Mouse (Mus musculus) monocyte, adult 2 months (primary cell): ENCODE measurements at regions not wholly inside any gene's neighbourhood (a gene's known extent, or its start where the extent isn't known, plus 50 kb on each side); places are given as distances from the start of the nearest gene placed in this dataset.
"Not testable (repeated sequence)": the region's sequence is repeated elsewhere in the genome, so short reads cannot be mapped to it uniquely, and the experiment has no call there.

Experiments used
- DNase-seq, 2 experiments: peaks; one replicate each; pipeline ENCODE4 v3.0.0; 2022; ENCODE audit warnings: low spot score in 2 of 2, low read depth in 1 of 2

DNA sequence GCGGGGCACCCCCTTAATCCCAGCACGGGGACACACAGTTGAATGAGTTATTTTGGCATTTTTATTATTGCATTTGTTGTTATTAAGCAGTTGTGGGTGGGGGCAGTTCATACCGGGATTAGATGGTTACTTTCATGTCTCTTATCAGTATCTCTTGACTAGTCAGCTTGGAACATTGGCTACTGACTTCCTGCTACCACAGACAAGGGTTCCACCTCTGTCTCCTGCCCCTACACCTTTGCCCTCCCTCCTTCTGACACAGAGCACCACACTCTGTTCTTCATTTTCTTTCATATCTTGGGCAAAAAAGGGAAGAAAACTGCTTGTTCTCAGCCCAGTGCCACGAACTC, 99.1 kb upstream of the Cpsf6 start:
- no peak for DNase-seq

DNA sequence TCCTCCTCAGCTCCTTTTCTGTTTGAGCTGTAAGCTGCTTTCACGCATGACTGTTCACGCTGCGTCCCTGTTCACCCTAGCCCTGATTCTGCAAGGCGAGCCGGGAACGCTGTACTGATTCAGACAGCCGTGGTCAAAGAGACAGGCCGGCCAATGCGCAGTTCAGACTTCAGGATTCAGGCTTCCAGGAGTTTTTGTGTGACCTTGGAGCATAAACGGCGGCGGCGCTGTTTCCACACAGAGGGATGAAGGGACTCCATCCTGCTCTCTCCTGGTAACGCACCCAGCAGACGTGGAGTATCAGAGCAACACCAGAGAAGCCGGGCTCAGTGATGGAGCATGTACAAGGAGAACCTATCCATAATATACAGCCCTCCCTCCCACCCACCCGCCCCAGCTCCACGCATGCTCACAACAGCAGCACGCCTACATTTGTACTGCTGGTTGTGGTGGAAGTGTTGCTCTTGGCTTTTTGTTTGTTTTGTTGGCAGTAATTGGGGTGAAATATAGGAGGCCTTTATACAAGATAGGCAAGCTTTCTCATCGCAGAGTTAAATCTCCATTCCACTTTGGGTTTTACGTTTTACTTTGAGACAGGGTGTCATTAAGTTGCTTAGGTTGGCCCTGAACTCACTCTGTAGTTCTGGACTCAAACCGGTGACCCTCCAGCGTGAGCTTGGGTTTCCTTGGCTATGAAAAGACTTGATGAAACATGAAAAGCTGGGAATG, 98.6 kb upstream of the Cpsf6 start:
- DNase-seq: no peak

DNA sequence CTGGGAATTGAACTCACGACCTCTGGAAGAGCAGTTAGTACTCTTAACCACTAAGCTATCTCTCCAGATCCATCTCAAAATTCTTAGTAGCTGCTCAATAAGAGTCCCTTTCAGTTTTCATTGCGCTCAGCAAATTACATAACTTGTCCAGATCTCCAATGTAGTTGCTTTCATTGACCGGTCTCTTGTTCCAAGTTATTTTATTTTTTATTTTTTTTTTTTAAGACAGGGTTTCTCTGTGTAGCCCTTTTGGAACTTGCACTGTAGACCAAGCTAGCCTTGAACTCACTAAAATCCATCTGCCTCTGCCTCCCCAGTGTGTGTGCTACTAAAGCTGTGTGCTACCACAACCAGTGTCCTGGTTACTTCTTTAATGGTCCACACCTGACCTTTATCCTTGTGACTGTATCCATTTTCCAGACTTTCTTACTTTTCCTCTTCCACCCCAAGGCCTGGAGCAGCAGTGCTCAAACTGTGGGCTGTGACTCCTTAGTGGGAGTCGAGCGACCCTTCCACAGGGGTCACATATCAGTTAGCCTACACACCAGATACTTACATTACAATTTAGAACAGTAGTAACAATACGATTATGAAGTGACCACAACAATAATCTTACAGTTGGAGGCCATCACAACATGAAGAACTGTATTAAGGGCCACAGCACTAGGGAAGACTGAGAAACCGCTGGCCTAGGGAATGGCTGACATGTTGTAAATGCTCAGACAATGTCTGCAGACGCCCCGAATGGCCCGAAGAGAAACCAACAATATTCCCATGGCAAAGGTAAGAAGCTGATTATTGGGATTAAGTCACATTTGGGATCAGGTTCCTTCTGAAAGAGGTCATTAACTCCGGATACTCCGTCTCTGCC, 97.8 kb upstream of the Cpsf6 start:
- no peak for DNase-seq

DNA sequence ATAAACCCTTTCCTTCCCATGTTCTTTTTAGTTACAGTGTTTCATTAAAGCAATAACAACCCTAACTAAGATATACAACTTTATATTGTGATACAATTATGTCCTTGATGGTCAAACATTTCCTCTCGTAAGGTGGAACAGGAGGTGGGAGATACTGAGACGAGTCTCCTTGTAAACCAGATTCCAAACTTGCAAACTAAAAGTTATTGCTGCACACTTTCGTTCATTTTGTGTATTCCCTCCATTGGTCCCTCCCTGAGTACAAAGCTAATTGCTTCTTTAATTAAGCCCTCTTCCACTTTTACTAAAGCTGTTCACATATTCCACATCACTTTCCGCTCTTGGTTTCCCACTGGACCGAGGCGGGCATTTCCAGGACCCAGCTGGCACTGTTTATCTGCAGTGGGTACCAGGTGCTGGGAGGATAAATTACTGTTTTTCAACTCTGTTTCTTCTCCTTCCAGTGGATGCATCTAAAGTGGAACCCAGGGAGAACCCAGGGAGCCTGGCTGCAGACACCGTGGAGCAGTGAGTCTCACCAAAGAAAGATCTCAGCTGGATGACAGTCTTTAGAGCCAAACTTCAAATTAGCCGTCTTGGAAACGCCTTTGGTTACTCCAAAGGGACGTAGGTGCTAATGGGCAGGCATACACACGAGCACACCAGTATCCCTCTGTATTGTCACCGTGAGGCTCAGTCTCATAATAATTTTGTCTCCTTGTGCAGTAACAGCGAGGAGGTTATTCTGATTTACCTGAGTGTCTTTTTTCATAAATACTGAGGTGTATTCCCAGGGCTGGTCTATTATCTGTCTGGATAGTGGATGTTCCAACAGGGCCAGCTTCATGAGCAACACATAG, 95.5 kb upstream of the Cpsf6 start:
- no peak for DNase-seq

DNA sequence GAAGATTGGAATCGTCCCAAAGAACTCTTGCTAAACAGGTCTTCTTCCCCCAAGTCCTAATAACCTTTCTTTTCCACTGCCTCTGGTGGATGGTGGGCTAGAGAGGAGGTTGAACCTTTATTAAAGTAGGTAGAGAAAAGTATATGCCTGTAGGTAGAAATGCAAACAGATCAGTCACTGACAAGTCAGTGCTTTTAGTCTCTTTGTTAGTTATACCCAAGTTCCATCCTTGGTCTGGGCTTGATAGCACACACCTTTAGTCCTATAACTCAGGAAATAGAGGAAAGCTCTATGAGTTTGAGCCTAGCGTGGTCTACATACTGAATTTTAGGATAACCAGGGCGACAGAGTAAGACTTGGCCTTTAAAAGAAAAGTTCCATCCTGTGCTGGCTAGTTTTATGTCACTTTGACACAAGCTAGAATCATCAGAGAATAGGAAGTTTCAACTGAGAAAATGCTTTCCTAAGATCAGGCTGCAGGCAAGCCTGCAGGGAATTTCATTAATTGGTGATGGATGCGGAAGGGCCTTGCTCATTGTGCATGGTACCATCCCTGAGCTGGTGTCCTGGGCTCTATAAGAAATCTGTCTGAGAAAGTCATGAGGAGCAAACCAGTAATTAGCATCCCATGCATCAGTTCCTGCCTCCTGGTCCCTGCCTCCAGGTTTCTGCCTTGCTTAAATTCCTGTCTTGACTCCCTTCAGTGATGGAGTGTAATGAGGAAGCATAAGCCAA, 94.7 kb upstream of the Cpsf6 start:
- DNase-seq: no peak

DNA sequence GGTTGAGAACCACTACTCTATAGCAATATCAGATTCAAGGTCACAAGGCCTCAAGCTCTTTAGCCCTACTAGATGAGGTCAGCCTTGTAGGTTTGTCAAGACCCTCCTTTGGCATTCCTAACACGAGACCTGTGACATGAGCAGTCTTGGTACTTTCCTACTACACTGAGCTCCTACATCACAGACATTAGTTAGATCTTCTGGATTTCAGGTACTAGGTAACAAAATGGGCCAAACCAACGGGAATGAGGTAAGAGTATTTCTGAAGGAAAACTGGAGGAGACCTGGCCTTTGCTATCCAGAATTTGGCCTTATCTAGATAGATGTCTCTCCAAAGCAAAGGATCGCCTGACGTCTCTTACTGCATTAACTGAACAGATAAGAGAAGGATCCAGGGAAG, 93.7 kb upstream of the Cpsf6 start:
- no peak for DNase-seq

DNA sequence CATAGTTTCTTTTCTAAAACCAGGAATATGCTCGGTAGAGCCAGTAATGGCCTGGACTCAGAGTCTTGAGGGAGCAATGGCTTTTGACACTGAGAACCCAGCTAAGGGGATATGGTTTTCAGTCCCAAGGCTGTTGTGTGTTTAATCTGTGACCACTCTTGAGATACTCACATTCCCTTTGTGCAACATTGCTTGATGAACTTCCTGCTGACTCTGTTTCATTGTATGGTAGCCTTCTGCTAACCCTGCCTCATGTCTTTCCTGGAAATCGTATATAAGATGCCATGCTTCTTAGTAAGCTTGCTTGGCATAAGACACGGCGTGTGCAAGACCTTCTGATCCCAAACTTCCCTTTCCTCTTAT, 92.7 kb upstream of the Cpsf6 start:
- DNase-seq: no peak

- DNase-seq: no peak
Measured at GRCm38 (mm10) chr10:117471818-117472567, 92.2 kb upstream of the Cpsf6 start.

- no peak for DNase-seq
Measured at GRCm38 (mm10) chr10:117471036-117471817, 91.4 kb upstream of the Cpsf6 start.

DNA sequence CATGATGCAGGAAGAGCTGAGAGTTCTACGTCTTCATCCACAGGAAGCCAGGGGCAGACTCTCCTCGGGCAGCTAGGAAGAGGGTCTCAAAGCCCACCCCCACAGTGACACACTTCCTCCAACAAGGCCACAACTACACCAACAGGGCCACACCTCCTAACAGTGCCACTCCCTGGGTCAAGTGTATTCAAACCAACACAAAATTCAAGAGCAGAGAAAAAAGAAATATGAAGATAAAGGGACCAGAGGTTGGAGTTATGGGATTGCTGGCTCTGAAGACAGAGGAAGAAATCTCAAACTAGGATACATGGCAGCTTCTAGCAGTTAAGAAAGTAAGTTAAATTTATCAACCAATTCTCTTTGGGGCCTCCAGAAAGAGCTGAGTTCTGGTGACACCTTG, 90.7 kb upstream of the Cpsf6 start:
- no peak for DNase-seq

DNA sequence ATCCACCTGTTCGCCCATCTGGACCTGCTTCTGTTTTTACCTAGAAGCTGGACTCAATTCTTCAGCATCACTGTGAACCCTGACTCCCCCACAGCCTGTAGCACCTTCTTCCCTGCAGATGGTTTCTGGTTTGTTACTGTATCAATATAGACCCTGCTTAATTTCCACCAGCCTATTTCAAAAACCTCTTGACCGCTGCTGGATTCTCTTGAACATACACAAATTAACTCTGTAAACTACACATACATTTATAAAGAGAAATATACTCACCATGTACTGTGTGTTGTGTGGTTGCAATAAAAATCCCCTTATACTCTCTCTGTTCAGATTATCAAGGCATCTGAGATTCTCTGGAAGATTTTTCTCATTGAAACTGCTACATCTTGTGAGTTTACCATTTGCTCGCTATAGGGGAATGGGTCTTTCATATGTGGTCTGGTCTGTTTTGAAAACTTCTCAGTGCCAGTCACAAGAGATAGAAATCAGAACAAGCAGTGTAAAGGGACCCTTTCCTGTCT, 89.8 kb upstream of the Cpsf6 start:
- no peak for DNase-seq

DNA sequence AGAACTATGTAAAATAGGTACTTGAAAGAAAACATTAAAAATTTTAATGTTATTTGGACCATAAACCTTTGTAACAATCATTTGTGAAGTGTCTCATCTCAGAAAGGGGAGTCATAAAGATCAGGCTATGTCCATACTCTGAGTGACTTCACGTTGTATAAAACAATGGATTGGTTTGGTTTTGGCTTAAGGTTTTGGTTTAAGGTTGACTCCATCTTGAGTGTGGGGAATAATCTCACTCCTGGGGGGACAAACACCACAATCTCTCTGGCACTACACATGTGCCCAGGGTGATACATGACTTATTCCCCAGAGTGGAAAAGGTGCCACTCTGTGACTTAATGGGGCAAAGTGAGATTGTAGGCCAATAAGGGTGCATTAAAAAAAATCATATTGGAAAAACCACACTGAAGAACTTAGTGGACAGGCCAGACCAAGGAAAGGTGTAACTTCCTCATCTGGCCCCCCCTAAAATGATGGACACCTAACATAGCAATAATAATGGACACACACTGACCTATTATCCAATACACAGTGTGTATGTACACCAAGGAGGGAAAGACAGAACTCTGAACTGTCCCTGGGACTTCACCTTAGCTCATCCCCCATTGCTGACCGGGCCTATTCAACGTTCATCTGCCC, 89.2 kb upstream of the Cpsf6 start:
- DNase-seq: no peak

DNA sequence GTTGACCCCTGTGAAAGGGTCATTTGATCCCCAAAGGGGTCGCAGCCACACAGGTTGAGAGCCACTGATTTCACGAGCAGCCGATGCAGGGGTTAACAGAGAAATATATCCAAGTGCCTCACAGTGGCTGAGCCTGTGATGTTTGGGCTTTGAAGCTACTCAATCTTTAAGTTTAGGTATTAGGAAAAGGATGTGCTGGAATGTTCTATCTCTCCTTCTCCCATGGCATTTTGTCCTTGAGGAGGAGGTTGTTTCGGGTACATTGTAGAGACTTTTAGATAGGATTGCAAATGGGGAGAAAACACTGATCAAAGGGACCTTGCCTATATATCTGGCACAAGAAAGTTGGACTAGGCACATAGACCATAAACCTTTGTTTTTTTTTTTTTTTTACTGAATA, 88.6 kb upstream of the Cpsf6 start:
- no peak for DNase-seq

GRCm38 (mm10) chr10:117467161-117467560, 87.3 kb upstream of the Cpsf6 start:
- DNase-seq: no peak

GRCm38 (mm10) chr10:117466391-117466790, 86.6 kb upstream of the Cpsf6 start:
- DNase-seq: no peak

GRCm38 (mm10) chr10:117465671-117466250, 85.9 kb upstream of the Cpsf6 start:
- no peak for DNase-seq

GRCm38 (mm10) chr10:117465058-117465660, 85.3 kb upstream of the Cpsf6 start:
- no peak for DNase-seq

DNA sequence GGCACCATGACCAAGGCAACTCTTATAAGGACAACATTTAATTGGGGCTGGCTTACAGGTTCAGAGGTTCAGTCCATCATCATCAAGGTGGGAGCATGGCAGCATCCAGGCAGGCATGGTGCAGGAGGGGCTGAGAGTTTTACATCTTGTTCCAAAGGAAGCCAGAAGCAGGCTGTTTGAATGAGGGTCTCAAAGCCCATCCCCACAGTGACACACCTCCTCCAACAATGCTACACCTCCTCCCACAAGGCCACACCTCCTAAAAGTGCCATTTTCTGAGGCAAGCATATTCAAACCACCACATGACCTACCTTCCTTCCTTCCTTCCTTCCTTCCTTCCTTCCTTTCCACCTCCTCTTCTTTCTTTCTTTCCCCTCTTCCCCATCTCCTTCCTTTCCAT, 84.5 kb upstream of the Cpsf6 start:
- not testable (repeated sequence) for DNase-seq
